Mouse (Mus musculus) ovary, postnatal 14 days (tissue): ENCODE data around the gene Lmtk3.

ENCODE experiments used
- DNase-seq: peaks from one replicate; pipeline ENCODE4 v3.0.0; 2022; ENCODE audit warnings: low spot score

Lmtk3 gene

DNA sequence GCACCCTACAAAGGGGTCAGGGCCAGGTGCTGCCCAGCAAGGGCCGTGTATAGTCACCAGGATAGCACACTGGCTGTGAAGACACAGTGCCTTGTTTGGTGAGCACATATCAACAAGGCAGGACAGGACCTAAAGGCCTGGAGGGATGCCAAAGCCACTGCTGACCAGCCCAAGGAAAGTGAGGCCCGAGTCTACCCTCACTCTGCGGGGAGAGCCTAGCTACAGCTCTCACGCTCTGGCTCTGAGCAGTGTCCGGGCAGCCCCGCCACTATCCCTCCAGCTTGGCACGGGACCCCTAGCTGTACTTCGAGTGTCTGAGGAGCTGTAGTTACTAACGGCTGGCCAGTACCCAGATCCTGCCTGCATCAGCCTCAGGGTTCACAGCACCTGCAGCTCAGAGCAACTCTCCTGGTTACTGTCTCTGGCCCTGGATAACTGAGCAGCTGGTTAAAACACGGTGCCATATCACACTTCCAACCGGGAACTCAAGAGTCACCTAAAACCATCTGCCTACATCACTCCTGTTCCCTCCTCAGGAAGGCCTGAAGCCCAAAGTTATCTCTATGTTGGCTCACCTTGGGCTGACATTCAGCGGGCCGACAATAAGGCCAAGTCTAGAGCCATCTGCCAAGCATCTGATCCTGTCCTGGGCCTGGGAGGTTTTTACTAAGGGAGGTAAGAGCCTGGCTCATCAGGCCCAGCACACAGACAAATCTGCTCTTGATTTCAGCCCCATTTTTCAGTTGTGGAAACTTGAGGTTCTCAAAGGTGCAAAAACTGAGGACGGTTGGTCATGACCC is 25.9 kb downstream of the Lmtk3 start:
- no peak for DNase-seq

DNA sequence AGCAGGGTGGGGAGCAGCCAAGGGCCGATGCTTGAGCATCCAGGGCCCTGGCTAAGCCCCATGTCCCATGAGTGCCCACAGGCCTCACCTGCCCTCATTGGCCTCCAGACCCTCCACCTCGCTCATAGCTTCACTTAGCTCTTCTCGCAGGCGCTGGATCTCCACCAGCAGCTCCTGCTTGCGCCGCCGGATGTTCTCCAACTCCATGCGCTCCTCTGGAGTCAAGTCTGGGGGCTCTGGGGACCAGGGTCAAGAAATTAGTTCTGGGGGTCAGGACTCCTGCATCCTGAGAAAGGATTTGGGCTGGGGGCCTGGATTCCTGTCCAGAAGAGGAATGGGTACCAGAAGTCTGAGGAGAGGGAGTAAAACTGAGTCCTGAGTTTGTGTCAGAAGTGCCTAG is 29.4 kb downstream of the Lmtk3 start:
- no peak for DNase-seq

- DNase-seq, result peak; percentile 99
Measured at GRCm38 (mm10) chr7:45813787-45814779, 30.5 kb downstream of the Lmtk3 start, which contains the start of gene Cyth2. Gene Cyth2 (minus strand): TSS chr7:45814581.

GRCm38 (mm10) chr7:45814841-45815240 is 31.3 kb downstream of the Lmtk3 start:
- no peak for DNase-seq

- no peak for DNase-seq
Measured at GRCm38 (mm10) chr7:45815323-45815983, 31.9 kb downstream of the Lmtk3 start.

- DNase-seq, result no peak
Measured at GRCm38 (mm10) chr7:45815984-45816351, 32.4 kb downstream of the Lmtk3 start.

DNA sequence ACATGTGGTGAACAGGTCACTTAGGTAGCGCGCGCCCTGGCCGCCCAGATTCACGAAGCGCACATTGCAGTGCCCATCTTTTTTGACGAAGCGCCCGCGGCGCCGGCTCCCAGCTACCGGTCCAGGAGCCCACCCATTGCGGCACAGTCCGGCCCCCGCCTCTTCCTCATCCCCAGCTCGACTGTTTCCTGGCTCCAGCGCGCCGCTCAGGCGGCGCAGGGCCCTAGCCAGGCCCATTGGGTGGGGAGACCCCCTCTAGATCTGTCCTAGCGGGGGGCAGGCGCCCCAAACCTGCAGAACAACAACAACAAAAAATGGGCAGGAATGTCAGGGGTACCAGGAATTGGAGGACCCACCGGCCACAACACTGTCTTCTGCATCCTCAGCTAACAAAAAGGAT is 36.3 kb downstream of the Lmtk3 start:
- DNase-seq, result no peak

GRCm38 (mm10) chr7:45820913-45821312 is 37.4 kb downstream of the Lmtk3 start:
- DNase-seq, result no peak

DNA sequence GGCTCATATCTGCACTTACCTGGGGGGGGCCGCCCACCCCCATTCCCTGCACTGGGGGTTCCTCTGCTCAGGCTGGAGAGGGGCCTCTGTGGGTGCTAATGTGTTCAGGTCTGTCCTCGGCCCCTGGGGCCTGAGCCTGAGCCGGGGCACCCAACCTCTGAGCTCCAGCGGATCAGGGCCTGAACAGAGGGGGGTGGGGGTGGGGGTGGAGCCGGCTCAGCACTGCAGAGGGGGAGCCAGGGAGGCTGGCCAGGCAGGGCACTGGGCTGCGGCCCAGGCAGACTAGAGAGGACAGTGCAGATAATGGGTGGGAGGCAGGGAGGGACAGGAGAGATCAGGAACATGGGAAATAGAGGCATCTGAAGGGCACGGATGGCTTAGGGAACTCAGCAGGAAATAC is 41.1 kb downstream of the Lmtk3 start, which contains the start of gene Kcnj14:
TSS of gene Kcnj14 (minus strand) at position 185 of the 400 bp plus-strand sequence.
- no peak for DNase-seq

GRCm38 (mm10) chr7:45826631-45827030 is 43.1 kb downstream of the Lmtk3 start:
- no peak for DNase-seq

- DNase-seq, result peak; percentile 67
Measured at GRCm38 (mm10) chr7:45830427-45831127, 47.0 kb downstream of the Lmtk3 start, which contains the start of gene Grwd1. Gene Grwd1 (minus strand): TSS chr7:45830944.

DNA sequence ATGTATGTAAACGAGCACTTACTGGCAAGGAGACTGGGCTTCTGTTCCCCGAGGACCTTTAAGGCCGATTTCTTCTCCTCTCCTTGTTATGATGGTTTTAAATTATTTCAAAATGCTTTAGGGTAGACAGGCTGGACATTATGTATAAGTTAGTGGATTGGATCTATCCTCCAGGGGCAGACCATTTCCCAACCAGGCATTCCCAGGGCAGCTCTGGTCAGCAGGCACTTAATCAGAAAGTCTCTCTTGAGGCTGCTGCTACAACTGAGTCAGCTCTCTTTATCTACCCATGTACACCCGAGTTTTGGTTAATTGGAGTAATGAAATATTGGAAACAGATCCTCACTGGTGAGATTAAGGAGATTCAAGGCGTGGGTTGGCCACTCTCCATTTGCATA is 47.6 kb downstream of the Lmtk3 start:
- no peak for DNase-seq

DNA sequence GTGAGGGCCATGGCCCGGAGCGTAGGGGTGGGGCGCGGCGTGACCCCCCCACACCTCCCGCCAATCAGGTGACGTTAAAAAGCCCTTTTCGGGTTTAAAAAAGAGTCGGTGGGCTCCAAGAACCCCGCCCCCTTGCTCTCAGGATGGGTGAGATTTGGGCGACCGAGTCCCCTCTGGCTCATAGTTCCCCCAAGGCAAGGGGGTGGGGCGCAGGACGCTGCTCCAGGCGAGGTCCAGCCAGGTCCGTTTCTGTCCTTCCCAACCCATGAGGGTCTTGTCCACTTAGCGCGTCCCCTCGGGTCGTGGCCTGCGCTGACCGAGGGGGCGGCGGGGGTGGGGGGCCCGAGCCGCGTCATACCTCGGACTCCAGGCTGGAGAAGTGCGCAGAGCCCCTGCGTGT is 48.9 kb downstream of the Lmtk3 start:
- DNase-seq, result no peak

- no peak for DNase-seq
Measured at GRCm38 (mm10) chr7:45833148-45833790, 49.7 kb downstream of the Lmtk3 start.

DNA sequence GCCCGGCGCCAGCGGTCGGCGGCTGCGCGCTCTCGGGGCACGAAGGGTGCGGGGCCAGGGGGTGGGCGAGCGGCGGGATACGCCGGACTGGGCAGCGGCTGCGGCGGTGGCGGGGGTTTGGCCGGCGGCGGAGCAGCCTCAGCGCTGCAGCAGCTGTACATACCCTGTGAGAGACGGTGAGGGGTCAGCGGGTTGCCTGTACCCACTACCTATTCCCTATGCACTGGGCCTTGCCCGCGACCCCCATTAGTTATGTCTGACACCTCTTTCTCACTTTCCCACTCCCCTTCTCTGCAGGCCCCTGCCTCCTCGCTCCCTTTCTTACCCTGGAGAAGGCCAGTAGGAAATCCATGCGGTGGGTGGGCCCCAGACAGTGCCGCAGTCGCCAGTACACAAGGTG is 50.4 kb downstream of the Lmtk3 start:
- DNase-seq, result no peak

DNA sequence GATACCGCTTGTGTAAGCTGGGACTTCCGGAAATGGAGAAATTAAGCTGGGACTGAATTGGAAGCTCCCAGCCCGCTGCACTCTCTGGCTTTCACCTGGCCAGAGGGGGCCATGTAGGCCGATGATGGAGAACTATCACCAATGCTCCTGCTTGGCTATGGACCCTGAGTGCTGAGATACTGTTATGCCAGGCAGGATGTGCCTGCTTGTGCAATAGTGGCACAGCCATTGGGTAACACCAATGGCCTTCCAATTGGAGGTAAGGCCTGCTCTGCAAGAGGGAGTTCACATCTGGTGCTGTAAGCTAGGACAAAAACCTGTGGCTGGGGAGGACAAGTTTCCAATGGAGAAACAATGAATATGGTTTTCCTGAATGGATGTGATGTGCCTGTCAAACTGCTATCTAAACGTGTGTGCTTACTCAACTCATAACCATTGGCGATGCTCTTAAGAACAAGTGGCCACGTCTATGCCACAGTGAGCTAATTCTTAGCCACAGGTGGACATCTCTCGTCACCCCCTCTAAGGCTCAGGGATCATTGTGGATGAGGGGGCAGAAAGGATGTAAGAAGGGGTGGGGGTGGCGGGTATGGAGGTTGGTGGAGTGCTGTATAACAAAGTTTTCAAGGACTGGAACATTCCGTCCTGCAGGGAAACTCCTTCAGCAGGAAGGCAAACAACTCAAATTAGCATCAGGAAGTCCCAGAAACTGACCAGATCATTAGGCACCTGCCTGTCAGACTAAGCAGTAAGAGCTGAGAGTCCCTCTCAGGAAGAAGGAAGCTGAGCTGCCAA is 59.6 kb downstream of the Lmtk3 start:
- DNase-seq, result no peak

DNA sequence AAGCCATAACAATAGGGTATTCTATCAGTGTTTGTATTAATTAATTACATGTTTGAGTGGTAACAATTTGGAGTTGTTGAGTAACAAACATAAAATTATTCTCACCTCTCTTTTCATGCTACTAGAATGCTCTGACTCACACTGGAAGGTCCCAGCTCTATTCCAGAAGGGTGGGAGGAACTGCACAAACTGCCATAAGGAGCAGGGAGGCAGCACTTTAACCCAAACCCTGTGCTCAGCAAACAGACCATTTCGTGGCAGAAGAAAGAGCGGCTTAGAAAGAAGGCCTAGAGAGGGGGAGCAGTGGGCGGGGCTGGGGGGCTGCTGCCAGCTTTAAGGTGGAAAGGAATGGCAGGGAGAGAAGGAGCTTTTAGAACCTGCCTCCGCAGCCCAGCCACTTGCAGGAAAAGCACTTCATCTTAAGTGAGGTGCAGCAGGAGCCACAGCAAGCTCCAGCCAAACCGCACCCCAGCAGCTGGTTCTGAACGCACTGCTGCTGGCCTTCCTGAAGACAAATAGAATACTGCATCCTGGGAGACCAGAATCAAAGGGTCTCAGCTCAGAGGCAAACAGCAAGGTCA is 65.0 kb downstream of the Lmtk3 start:
- DNase-seq, result no peak

GRCm38 (mm10) chr7:45850661-45851060 is 67.1 kb downstream of the Lmtk3 start:
- no peak for DNase-seq

GRCm38 (mm10) chr7:45853089-45853488 is 69.6 kb downstream of the Lmtk3 start:
- DNase-seq, result no peak
